Mouse (Mus musculus) mature B cell (primary cell): ENCODE data around the gene Gsk3a.
"Not testable (repeated sequence)": the region's sequence is repeated elsewhere in the genome, so short reads cannot be mapped to it uniquely, and the experiment has no call there.

Source experiments
- in situ Hi-C: fragments of 300-500 bp; cut with MboI; formaldehyde crosslinking; loops from 2 replicates; pipeline ENCODE4 v1.14.3; 2019

The Gsk3a gene

DNA sequence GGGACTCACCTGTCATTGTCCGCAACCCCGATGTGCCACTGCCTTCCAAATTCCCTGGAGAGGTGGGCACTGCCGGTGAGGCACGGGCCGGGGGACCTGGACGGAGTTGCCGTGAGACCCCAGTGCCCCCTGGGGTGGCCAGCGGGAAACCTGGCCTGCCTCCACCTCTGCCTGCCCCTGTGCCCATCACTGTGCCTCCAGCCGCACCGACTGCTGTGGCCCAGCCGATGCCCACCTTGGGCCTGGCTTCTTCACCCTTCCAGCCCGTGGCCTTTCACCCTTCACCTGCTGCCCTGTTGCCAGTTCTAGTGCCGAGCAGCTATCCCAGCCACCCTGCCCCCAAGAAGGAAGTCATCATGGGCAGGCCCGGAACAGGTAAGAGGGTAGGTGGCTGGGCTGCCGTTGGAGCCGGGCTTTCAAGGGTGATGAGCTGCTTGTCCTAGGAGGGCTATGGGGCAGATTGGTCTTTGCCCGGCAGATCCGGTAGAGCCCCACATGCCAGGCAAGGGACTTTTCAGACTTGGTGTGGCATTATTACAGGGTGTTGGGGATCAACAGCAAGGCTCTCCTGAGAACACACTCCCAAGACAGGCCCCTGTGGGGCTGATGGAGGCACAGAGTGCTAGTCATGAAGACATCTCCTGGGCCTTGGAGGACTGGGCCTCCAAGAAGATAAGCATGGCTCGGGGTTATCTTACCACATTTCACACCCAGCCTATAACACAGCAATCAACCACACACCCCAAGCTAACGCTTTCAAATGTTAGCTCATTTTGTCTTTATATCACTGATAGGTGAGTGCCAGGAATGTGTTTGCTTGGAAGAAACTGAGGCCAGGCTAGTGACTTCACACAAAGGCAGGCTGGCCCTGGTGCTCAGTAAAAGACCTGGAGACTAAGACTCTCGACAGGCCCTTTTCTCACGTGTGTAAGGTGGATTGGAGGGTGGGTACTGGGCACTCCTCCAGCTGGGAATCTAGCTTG, 35.9 kb upstream of the Gsk3a start:
- in situ Hi-C loops, result loop anchor here (10.0 kb wide), 1 partner anchor 89 kb away; no protein-coding TSS in a partner anchor

DNA sequence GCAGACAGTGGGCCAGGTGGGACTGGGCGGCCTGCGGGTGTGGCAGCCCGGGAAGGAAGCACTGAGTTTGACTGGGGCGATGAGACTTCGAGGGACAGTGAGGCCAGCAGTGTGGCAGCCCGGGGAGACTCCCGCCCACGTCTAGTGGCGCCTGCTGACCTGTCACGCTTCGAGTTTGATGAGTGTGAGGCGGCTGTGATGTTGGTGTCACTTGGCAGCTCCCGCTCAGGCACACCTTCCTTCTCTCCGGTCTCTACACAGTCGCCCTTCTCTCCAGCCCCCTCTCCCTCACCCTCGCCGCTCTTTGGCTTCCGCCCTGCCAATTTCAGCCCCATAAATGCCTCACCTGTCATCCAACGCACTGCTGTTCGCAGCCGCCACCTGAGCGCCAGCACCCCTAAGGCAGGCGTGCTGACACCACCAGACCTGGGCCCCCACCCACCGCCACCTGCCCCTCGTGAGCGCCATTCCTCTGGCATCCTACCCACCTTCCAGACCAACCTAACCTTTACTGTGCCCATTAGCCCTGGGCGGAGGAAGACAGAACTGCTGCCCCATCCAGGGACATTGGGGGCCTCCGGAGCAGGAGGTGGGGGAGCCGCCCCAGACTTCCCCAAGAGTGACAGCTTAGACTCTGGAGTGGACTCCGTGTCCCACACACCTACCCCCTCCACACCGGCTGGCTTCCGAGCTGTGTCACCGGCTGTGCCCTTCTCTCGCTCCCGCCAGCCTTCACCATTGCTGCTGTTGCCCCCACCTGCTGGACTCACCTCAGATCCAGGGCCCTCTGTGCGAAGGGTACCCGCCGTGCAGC, 35.0 kb upstream of the Gsk3a start:
- in situ Hi-C loops, result loop anchor here (10.0 kb wide), 1 partner anchor 88 kb away; no protein-coding TSS in a partner anchor

DNA sequence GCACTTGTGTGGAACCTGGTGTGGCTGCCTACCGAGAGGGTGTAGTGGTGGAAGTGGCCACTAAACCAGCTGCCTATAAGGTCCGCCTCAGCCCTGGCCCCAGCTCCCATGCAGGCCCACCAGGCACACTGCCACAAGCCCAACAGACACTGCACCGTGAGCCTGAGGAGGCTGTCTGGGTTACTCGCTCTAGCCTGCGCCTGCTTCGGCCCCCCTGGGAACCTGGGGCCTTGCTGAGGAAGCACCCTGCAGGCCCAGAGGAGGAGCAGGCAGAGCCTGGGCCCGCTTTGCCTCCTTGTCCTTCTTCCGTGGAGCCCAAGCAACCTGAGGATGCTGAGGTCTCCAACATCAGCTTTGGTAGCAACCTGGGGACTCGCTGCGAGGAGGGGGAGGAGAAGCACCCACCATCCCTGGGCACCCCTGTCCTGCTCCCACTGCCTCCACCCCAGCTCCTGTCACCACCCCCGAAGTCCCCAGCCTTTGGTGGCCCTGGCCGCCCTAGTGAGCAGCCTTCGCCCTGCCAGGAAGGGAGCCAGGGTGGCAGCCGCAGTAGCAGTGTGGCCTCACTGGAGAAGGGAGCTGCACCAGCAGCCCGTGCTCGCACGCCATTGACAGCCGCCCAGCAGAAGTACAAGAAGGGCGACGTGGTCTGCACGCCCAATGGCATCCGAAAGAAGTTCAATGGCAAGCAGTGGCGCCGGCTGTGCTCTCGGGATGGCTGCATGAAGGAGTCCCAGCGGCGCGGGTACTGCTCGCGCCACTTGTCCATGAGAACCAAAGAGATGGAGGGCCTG, 34.2 kb upstream of the Gsk3a start:
- in situ Hi-C loops, result loop anchor here (10.0 kb wide), 1 partner anchor 87 kb away; no protein-coding TSS in a partner anchor

DNA sequence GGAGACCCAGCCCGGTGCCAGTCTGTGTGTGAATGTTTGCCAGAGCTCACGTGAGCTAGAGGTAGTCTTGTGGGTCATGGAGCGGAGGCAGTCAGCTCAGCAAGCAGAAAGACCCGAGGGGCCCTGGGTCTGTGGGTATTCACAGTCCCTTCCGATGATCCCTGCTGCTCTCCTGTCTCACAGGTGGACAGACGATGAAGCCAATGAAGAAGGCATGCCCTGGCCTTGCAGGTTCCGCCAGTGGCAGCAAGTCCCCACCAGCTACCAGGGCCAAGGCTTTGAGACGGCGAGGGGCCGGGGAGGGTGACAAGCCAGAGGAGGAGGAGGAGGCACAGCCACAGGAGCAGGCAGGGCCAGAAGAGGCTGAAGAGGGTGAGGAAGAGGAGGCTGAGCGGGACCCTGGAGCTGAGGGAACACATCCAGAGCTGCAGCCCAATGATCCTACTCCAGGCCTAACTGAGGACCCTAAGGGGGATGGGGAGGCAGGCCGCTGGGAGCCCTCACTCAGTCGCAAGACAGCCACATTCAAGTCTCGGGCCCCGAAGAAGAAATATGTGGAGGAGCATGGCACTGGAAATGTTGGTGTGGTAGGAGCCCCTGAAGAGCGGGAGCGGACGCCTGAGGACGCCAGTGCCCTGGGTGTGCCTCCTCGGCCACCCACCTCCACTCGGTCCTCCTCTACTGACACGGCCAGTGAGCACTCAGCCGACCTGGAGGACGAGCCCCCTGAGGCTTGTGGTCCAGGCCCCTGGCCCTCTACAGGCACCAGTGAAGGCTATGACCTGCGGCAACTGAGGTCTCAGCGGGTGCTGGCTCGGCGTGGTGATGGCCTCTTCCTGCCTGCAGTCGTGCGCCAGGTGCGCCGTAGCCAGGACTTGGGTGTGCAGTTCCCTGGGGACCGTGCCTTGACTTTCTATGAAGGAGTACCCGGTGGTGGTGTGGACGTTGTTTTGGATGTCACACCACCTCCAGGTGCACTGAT, 33.3 kb upstream of the Gsk3a start:
- in situ Hi-C loops, result loop anchor here (10.0 kb wide), 1 partner anchor 86 kb away; no protein-coding TSS in a partner anchor

DNA sequence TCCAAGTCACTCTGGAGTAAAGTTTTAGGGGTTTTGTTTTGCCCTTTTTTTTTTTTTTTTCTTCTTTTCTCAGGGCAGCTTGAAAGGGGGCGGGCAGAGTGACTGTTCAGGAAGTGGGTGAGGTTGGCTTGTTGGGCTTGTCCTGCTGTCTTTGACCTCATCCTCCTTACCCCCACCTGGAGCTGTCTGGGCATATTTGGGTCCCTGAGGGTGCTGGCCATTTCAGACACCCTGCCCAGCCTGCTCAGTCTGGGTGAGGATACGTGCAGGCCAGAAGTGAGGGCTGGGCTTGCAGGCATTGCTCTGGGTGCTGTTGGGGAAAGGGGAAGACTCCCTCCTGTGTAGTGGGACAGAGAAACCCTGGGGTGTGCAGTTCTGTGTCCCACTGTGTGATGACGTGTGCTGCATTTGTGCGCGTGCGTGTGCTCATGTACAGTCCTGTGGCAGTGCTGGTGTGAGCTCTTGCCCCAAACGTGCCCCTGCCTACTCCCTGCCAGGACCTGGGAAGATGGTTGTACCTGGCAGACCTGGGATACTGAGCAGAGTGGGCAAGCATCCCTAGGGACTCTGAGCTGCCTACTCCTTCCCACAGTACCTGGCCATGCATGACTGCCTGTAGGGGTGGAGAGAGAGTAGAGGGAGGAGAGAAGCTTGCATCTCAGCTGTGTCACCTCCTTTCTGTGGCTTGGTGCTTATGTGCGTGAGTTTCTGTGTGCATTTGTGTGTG, 32.1 kb upstream of the Gsk3a start:
- in situ Hi-C loops, result loop anchor here (10.0 kb wide), 1 partner anchor 85 kb away; no protein-coding TSS in a partner anchor

DNA sequence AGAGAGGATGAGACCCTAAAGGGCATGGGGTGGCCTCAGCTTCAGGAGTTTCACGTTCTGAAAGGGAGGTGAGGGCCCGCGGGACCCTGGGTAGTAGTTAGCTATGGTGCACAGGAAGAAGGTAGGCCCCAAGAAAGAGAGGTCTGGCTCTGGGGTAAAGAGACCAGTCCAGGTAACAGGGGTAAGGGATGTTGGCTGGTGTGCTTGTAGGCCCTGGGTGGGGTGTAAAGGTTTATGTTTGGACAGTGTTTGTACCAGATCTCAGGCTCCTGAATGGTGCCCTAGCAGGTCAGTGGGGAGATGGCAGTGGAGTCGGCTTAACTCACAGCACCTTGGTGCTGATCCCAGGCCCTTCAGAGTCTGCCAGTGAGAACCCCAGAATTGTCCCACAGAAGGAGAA, 31.4 kb upstream of the Gsk3a start:
- in situ Hi-C loops, result no loop called here

DNA sequence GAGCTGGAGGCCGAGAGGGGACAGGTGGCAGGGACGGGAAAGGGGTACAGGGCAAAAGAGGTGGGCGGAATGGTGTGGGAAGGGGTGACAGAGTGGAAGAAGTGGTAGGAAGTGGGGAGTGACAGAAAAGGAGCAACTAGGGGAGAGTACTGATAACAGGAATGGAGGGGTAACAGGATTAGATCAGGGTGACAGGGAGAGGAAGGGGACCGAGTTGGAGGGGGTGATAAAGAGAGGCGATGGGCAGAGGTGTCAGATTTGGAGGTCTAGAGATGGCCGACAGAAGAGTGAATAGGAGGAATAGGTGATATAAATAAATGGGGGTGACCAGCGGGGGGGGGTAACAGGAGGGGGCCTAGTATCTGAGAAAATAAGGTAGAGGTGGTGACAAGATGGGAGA, 30.9 kb upstream of the Gsk3a start:
- in situ Hi-C loops, result no loop called here

DNA sequence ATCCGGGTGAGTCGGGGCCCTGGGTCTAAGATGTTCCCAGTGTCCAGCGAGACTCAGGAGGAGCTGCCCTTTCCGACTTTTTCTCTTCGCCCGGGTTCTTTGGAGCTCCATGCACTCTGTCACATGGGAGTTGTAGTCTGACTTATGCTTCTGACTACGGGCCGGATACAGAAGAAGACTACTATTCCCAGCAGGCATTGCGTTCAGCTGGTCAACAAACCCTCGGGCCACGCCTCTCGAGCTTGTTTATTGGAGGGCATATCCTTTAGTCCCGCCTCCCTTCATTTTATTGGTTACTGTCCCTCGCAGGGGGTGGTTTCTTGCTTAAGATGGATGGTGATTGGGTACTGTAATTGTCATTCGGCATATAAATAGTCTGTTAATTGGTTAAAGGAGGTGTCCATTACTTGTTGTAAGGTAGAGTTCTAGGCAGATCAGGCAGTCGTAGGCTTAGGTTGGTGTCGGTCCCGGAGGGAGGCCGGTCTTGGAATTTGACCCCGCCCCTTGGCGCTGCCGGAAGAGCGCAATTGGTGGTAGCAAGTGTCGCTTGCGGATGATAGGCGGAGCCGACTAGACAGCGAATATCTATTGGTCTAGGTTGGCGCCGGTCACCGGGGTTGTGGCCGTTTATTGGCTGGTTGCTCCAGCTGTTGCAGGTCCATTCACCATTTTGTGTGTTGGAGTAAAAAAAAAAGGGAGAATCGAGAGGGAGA, 30.3 kb upstream of the Gsk3a start:
- in situ Hi-C loops, result no loop called here

DNA sequence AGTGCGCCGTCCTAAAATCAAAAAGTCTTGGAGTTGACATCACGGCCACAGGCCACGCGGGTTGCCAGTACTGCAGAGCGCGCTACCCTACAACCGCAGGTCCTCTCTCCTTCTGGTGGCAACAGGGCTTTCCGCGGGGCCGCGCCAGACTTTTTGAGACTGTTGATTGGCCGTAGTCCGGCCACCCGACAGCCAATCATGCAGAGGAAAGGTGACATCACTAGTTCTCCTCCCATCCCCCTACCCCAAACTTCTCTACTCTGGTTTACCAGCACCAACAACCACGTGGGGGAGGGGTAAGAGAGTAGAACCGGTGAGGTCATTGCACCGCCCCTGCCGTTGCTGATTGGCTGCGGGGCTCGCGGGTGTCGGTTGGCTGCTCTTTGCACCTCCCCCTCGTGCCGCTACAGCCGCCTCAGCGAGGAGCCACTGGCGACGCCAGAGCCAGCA, 29.7 kb upstream of the Gsk3a start, which contains the start of gene Cic:
Gene Cic (plus strand): TSS at position 404 of the 450 bp plus-strand sequence.
- in situ Hi-C loops, result no loop called here

DNA sequence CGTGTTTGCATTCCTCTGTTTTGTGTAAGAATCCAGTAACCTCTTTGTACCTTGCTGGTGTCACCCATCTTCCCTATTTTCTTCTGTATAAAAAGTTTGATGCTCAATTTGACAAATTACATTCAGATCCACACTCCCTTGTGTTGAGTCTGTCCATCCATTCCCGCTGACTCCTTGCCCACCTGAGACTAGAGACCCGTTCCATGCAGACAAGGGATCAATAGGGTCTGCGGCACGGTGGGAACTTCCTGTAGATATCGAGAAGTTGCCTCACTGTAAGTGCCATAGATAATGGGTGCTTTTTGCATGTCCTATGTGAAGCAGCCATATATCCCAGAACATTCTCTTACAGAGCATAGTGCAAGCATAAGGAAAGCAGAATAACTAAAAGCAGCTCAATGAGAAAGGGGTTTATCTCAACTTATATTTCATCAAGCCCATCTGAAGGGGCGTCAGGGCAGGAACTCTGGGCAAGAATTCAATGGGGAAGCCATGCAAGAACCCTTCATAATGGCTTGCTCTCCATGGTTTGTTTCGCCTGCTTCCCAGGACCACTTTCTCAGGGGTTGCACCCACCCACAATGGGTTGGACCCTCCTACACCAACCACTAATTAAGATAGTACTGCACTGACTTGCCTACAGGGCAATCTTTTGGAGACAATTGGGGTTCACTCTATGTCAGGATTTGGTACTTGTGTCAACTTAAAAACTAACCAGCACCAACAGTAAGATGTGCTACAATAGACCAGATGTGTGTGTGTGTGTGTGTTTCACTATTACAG, 28.7 kb upstream of the Gsk3a start:
- in situ Hi-C loops, result no loop called here

DNA sequence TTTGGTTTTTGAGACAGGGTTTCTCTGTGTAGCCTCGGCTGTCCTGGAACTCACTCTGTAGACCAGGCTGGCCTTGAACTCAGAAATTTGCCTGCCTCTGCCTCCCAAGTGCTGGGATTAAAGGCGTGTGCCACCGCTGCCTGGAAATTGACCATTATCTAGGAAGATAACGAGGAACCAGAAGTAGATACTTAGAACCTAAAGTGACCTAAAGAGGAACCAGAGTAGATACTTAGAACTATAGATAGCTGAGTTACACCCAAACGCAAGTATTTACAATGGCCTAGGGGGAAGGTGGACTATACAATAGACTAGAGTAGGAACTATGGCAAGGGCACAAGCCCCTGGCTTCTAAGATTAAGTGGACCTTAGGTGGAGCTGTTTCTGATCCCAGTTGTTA, 28.1 kb upstream of the Gsk3a start:
- in situ Hi-C loops, result not testable (repeated sequence)

DNA sequence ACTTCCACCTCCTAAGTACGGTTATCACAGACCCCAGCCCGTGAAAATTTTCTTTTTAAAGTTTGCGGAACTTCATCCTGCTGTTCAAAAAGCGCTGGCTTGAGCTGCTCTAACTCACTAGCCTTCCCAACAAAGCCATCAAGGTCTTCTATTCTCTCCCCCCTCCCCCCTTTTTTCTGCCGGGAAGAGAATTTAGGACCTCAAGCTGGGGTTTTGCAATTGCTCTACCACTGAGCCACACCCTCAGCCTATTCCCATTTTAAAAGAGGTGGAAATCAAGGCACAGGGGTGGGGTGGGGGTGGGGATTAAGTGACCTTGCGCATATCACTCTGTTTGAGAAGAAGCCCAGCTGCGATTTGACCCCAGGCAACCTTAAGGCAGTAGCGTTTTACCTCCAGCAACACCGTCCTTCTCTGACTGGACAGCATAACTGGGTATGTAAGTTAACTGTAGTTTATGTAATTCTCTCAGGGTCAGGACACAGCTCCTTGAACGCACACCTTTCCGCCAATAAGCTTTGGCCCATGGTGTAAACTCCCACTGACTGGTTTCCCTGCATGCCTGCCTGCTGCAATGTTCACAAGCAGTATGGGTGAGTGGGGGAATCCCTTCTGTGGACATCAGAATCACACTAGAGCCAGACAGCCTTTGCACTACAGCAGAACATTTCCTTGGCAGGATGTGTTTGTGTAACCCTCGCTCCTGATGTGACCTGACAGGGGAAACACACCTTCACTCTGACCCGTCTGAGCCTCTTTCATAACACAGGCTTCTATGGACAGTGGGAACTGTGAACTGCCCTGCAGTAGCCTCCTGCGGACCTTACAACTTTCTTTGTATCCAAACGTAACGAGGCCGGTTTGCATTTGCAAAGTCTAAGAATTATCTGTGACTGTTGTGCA, 26.6 kb upstream of the Gsk3a start:
- in situ Hi-C loops, result no loop called here

DNA sequence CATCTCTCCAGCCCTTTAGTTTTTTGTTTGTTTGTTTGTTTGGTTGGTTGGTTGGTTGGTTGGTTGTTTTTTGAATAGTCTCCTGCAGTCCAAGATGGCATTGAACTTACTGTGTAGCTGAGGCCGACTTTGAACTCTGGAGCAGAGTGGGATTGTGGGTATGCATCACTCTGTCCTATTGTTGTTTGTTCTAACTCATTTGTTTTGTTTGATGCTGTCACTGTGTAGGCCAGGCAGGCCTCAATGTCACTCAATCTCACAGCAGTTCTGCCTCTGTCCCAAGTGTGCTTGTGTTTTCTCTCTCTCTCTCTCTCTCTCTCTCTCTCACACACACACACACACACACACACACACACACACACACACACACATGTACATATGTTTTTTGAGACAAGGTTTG, 24.2 kb upstream of the Gsk3a start:
- in situ Hi-C loops, result no loop called here

DNA sequence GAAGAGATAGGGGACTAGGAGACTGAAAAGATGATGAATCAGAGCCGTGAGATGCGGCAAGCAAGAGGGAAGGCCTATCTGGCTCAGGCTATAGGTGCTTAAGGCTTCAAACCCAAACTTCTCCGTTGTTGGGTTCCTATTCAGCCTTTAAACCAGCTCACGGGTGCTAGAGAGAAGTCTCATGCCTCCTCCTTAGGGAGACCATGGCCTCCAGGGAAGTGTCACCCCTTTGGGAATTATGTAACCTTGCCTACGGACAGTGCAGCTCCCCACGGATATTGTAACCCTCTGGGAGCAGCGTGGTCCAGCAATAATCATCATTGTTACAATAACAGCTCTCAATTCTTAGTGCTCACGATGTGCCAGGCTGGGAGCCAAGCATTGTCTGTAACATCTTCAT, 14.2 kb upstream of the Gsk3a start:
- in situ Hi-C loops, result no loop called here

DNA sequence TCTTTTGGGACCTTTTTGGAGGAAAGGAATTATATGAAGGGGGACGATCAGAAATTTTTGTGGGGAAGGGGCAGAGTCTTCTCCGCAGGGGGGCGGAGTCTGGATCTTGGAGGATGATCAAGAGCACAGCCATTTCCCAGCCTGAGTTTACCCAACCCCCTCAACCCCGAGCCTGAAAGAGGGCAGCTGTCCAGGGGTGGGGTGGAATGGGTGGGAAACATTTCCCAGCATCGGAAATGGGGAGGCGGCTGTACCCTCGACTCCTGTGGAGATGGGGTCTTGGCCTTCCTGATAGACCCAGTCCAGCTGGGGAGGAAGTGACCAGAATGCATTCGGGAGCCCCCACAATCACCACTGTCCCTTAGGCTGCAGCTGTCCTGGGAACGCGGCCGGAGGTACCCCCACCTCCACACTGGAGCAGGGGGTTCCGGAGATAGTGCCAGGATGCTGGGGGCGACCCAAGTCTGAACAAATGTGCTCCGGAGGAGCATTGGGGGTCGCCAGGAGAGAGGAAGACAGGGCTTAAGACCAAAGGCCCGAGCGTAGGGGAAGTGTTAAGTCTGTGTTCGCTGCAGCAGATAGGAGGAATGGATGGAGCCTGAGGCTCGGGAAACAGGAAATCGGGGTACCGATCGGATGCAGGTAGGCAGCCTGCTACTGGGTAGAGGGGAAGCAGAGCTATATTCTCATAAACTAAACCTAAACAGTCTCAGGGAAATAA, 13.6 kb upstream of the Gsk3a start:
- in situ Hi-C loops, result no loop called here
